Mouse (Mus musculus) 416B (cell line): ENCODE measurements around the gene Sec16a.

ENCODE experiments used
- DNase-seq: peaks from one replicate; pipeline ENCODE4 v3.0.0; 2011; ENCODE audit warnings: low read depth

Gene Sec16a

DNA sequence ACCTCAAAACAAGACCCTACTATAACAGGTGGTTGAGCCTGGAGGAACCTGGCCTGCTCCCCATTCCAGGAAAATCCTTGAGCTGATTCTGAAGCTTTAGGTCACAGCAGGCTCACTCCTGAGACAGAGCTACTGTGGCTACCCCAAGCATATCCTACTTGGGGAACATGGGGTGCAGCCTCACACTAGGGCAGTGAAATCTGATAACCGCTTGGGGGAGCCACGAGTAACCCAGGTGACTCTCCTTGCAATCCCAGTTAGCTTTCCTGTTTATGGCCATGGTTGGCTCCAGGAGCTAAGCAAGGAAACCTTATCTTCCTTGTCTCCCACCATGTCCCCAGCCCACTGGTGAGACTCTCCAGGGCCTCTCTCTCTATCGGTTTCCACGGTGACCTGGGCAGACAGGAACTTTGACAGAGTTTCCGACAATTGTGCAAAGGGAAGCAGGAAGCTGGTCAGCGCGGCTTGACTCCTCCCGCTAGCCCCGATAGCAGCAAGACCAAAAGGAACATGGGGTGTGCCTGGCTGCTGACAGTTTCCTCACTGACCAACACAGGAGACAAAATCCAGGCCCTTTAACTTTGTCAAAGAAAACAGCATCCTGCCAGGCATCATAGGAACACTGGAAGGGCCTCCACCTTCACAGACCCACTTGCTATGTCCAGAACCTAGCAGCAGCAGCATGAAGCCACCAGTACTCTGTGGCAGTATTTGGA is 29.9 kb upstream of the Sec16a start:
- peak; percentile 78 for DNase-seq

DNA sequence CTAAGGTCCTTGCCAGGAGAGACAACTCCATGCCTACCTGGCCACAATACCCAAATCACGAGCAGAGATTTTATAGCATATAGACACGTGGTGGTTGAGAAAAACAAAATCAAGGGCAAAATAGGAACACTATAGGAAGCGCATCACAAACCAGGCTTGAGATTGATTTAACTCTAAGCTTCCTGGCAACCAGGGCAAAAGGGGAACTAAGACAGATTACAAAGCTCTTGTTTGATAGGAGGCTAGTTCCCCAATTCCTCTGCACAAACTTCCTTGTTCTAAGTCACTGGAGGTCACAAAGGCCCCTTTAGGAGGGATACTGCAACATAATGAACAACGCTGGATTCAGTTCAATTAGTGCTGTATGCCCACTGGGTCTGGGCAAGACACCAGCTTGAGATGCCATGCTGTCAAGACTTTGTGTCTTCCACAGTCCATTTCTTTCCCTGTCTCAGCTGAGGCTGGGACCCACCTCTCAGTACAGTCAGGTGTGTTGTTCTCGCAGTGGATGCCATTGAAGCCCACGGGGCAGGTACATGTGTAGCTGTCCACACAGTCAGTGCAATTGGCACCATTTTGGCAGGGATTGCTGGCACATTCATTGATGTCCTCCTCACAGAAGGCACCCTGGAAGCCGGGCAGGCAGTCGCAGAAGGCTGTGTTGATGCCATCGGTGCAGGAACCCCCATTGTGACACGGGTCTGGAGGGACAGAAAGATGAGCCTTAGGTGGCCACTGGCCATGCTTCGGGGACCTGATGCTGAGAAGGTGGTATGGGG is 27.5 kb upstream of the Sec16a start:
- DNase-seq = peak; percentile 71

DNA sequence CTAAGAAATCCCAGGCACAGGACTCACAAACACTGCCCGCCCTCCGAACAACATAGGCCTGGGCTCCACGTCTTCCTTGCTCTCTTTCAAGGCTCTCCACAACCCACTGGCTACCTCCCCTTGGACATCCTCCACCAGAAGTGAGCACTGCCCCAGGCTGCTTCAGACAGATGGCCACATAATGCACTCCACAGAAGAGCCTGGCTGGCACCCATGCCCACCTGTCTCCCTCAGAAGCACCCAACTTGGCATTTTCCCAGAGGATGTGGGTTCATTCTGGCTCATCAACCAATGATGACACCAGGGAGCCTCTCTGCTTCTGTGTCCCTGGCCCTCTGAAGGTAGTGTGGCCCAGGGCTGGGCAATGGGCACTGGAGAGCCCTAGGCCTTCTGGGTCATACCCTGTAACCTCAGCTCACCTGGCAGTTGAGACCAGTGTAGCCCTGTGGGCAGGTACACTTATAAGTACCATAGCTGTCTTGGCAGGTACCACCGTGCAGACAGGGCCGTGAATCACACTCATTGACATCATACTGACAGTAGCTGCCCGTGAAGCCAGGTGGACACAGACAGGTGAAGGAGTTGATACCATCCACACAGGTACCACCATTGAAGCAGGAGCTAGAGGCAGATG is 26.8 kb upstream of the Sec16a start:
- DNase-seq = no peak

DNA sequence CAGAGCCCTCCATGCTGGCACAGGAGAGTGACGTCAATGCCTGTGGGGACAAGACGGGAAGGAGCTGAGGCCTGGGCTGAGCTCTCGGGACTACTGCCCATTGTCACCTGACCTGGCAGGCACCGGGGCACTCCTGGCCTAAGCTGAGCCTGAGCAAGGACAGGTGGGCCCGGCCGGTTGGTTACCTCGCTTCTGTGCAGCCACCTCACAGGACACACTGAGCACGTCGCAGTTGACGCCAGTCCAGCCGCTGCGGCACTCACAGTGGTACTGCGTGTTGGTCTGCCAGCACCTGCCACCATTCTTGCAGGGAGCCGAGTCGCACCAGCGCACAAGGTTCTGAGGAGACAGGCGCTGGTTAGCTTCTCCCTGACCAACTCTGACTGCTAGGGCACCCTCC is 26.0 kb upstream of the Sec16a start:
- no peak for DNase-seq

DNA sequence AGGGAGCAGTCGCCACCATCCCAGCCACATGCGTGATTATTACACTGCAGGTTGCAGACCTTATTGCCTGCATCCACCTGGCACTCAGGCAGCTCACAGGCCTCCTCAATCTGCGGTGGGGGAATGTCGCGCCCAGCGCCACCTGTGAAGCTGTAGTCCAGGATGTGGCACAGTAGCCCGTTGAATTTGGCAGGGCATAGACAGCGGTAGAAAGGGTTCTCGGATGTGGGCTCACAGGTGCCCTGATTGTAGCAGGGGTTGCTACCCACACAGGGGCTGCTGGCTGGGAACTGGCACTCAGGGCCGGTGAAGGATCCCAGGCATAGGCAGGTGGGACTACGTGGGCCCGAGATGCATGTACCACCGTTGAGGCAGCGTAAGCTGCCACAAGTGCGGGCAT is 23.4 kb upstream of the Sec16a start:
- no peak for DNase-seq

DNA sequence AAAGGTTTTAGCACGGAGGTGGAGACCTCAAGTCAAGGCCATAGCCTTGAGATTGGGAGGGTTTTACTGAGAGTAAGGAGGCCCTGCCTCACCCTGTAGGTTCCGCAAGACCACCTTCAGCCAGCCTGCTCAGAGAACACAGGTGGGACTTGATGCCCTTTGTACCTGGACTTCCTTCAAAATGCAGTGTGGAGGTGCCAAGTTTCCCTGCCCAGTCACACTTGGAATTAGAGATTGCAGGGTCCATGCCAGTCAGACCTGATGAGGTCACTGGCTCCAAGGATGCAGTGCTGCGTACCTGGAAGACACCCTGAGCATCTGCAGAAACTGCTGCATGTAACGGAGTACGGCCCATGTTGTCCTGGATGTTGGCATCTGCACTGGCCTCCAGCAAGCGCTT is 18.4 kb upstream of the Sec16a start:
- DNase-seq = no peak

DNA sequence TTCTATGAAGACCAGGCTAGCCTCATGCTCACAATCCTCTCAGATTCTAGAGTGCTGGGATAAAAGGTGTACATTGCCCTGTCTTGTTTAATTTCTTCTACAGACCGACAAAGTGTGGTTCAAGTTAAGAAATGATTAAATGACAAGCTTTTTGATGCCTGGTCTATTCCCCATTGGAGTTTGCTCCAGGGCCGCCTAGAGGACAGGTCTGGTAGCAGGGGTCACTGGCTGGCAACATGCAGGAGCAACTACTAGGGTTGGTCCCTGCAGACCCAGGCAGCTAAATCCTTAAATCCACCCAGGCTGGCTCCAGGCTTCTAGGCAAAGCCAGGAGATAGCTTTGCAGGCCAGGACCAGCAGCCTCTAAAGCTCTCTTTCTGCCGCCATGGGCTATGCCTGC is 18.0 kb upstream of the Sec16a start:
- DNase-seq = no peak

DNA sequence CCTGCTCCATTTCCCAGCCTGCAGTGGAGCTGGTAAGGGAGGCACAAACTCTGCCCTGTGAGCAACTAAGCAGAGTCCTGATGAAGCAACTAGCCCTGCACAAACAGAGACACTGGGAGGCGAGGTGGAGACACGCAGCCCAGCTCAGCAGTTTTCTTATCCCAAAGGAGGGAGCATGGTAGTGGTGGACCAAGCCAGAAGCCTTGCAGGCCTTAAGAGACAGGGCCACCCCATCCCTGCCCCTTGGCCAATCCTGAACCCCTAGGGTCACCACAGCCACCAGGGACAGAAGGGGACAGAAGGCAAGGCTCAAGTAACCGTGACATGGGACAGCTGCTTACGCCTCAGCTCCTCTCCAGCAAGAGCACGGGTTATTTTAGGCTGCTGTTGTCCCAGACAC is 16.7 kb upstream of the Sec16a start:
- DNase-seq = no peak

DNA sequence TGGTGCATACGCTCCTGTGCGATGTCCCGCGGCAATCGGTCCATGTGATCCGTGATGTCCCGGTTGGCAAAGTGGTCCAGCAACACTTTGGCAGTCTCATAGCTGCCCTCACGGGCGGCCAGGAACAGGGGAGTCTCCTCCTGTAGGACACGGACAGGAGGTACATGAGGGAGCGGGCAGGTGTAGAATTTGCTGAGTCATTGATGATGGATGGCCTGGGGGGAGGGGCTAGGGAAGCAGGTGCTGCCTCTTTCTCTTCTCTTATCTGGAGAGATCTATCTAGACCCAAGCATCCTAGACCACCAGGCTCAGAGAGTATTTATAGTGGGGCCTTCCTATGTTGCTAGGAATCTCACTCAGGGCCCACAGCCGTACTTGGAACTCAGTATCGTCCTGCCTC is 15.8 kb upstream of the Sec16a start:
- no peak for DNase-seq

DNA sequence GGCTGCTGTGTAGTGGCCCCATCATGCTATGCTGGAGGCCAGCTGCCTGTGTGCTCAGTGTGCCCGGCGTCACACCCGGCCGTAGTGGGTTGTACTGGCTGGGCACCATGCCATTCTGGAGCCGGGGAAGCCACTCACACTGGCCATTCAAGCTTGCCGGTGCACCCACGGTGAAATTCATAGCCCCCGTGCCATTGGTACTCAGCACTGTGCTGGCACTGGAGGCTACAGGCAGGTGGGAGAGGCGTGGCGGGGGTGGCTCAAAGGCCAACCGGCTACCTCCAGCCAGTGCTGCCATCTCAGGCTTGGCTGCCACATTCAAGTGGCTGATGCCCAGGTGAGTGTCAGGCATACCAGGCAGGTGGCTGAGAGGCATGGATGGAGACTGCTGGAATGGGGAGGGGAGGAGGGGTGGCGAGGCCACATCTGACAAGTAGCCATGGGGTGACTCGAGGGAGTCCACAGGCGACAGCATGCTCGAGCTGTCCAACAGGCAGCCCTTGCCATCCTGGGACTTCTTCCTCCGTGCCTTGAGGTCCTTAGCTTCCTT is 15.2 kb upstream of the Sec16a start:
- no peak for DNase-seq

DNA sequence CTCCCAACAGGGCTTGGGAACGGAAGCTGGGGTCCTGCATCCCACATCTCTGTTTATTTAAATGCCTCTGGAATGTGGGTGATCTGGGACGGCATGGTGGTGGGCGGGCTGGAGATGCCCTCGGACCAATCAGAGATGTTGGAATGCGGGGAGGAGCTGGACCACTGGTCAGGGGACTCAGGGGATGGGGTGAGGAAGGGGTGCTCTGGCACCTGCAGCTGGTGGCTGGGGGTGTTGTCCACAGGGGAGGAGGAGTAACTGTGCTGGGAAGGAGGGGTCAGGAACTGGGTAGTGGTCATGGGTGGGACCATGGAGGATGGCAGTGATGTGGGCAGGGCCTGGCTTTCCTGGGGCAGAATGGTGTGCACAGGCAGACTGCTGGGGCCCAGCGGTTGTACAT is 14.5 kb upstream of the Sec16a start:
- no peak for DNase-seq

DNA sequence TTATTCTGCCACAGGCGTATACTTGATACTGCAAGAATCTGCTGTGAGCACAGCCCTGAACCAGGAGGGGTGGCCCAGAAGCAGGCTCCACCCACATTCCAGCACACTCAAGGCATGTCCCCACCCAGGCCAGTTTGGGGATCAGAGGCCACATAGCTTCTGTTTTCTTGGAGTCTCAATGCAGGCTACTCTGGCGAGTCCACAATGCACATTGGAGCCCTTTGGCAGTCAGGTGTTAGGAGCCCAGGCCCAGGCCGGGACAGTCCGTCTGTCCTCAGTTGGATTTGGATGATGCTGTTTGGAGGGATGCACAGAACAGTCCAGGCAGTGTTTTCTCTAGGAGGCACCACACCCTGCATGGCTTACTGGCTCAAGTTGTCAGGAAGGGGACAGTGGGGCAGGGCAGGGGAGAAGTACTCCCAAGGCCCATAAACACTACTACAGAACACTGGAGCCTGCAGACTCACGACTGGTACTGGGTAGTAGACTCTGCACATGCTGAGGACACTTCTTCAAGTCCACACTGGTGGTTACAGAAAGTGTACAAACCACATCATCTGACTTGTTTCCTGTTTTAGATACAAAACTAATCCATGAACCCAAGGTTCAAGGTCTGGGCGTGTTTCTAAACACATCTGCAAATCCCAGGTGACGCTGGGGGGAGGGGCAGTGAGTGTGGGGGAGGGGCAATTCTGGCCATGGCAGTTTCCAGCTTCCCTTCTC is 13.5 kb upstream of the Sec16a start:
- peak; percentile 67 for DNase-seq

DNA sequence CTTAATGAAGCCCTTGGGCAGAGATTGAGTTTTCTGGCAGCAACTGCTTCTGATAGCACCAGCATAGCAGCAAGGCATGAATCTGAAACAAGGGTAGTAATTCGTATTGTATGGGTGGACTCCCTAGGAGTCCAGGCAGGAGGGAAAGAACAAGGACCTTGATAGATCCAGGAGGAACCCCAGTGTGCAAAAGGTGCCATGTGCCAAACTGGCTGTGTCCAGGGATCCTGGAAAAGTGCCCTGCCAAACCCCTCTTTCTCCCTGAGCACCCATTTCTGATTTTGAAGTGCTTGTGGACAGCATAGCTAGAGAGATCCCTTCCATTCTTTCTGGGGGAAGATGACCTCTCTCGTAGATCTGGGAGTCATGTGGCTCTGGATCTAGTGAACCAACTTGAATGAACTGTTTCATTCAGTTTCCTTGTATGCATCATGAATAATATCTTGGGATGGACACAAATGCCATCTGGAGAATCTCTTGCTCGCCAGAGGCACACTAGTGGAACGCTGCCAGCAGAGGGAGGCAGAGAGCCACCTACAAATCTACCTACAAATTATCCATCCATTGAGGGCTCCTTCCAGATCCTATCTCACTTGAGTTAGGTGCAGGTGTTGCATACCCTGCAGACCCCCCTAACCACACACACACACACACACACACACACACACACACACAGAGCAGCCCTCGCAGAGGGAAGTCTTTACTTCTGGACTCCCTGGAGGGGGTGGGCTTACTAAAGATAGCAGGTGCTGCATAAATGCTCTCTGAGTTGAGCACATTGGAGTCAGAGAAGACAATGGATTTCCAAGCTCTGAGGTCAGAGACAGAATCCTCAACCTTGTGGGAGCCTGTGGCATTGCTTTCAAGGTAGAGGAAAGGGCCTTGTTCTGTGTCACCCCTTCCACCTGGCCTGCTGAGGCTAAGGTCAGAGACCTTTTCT is 4.4 kb upstream of the Sec16a start:
- peak; percentile 69 for DNase-seq

DNA sequence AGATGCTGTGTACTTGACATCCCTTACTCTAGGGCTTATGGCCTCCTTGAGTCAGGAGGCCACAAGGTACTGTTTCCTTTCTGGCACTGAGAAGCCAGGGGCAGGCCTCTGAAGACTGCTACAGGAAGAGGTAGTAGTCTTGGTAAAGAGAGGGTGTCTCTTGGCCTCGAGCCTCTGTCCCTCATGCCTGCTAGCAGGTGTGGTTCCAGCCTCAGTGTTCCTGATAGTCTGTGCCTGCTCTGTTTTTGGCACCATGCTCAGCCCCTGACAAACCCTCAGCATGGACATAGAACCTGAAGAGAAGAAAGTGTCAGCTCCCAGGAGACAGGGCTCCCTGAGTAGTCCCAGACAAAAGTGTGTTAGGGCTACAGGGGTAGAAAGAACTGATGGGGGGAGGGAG is 2.4 kb upstream of the Sec16a start:
- DNase-seq = peak; percentile 12

DNA sequence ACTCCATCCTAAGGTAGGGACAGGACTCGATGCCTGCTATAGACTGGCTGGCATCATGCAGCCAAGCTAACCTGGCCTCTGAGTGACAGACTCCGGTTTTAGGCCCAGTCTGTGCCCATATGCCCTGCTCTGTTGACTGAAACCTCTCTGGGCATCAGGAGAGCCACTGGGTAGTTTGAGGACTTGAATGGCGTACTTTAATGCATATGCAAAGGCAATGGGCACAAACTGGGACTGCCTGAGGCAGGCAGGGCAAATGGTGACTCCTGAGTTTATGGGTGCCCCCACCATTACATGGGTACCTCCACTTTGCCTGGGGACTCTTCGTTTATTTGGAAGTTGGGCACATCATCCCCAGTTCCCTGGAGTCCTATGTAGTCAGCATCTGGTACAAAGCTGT is 1.7 kb upstream of the Sec16a start:
- DNase-seq = no peak

DNA sequence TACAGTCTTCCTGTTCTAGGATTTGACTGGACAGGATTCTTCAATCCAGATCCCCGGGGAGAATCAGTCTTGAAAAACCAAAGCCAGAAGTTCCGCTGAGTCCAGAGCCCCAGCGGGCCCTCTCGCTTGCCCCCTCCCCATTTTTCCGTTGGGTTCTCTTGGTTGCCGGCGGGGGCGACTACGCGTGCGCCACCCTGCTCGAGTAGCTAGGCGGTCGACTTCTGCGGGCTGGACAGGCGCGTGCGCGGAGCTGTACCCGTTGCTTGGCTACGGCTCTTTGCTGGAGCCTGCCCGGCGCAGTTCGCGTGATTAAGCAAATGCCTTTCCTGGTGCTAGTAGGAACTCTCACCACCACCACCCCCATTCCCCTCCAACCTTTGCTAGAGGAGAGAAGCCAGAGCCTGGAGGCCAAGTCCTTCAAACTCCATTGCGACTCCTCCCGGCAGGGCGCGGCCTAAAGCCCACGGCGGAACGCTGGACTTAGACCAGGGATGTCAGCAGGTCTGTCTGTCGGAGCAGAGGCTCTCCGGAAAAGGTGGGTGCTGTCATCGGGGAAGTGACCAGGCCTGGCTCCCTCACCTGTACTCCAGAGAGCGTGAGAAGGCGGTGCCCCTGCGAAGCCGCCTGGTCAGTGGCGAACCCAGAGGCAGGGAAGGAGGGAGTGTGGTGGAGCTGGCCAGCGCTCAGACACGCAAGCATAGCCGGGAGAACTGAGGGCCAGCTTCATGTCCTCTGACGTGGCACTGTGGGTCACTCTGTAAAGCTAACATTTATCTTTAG is 840 bp upstream of the Sec16a start:
- DNase-seq = peak; percentile 97

DNA sequence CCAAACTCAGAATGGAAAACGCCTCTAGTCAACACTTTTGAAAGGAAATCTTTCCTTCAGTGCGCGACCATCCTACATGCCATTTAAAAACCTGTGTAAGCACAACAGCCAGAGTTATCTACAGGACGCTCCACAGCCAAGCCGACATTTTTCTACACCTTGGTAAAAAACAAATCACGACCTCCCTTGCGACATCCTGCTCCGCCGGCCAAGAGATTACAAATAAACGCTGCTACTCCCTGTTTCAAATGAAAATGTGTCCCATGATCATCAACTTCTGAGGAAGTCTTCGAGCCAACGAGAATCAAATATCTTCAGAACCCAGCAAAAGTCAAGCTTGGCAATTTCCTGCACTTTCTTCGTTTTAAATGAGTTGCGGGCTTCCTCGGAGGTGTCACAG is 648 bp downstream of the Sec16a start:
- DNase-seq = no peak

DNA sequence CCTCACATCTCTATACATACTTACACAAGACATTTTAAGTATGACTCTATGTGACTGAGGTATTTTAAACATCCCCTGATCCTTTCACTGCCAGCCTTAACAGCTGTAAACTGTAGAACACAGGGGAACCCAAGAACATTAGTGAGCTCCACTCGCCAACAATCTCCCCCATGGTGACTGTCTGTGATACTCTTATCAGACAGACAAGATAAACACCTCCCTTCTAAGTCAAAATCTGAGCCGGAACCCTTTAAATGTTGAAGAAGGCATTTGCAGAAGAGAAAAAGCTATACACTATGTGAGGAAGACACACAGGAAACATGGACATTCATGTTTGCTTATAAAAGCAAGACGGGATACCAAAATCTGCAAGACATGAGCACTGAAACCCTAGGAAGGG is 1.1 kb downstream of the Sec16a start:
- DNase-seq = no peak

DNA sequence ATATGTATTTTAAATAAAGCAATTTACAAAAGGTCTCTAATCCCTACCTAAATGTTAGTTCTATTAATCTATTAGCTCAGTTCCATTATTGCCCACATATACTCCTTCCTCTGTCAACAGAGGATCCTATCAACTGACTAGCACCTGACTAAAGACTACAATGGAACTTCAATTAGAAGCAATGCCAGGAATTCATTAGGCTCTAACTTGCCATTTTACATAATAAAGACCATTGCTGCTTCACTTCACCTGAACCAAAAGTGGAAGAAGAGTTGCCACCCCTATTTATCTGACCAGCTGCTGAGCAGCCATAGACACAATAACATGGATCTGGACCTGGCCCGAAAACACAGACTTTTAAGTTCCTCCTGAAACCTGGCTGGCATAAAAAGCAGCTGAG is 2.2 kb downstream of the Sec16a start:
- DNase-seq = no peak

DNA sequence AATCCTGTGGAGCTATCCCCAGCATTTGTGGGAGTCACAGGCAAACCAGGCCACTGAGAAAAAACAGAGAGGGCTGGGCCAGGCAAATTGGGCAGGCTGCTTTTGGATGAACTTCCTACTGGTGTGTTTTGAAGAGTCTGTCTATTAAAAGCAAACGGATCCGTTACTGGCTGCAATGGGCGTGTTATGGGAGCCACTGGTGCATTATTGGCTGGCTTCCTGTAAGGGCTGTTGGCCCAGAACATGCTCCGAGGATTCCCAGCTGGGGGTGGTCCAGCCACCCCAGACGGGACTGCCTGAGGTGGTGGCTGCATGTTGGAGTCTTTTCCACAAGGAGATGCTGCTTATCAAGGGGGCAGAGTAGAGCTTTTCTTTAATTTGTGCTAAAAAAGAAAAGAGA is 3.3 kb downstream of the Sec16a start:
- DNase-seq = no peak
